Mouse (Mus musculus): ENCODE results near the gene Thrap3. TPM values are rescaled to one million over a fixed set of nuclear protein-coding genes. Genes with fewer than 3 reads are reported as not detected.

Thrap3 gene
- polyA plus RNA-seq, 1 experiment from 2014 or later, result 136 TPM

DNA sequence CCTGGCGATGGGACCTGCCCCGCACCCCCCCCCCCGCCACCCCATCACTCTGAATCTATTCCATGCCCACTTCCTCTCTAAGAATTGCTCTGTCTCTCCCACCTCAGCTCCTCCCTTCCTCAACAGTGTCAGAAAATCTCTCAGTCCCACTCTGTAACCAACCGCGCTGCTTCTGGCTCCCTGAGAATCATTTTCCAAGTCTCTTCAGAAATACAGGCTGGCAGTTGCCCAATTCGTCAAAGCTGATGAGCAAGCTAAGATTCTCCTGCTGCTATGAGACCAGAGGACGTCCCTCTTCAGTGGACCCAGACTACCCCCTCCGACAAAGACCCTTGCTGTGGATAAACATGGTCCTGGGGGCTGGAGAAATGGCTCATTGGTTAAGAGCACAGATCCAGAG lies 43.1 kb downstream of the Thrap3 start:
- Histone ChIP-seq H3K4me1 (replicated peaks; ENCODE audit: insufficient read depth, low read length) (peaks cover 26% of the 10 kb centered on the region), H3K9me3 (replicated peaks; ENCODE audit: low read length) (no peaks in the 10 kb centered on the region), H3K4me2 (ENCODE audit: low read length) (no peak overlapping the region), H3K36me3 (ENCODE audit: insufficient read depth, low read length) (no peaks in the 10 kb centered on the region), H3K27me3 (ENCODE audit: insufficient read depth, low read length) (no peaks in the 10 kb centered on the region), H3K27ac (no peak overlapping the region), H3K9ac (ENCODE audit: low read depth, low read length) (no peak overlapping the region), H3K4me3 (replicated peaks; ENCODE audit: low read depth, low read length) (no peak overlapping the region)
- DNase-seq (ENCODE audit: low spot score), result no peak
- ATAC-seq (replicated peaks; ENCODE audit: low FRiP score, low read depth), result no peak
- WGBS, result 73% methylated on average over 8 of the region's 8 CpGs
- TF ChIP-seq CTCF (IDR thresholded peaks at IDR 0.05; ENCODE audit: low read depth), result no peak

GRCm38 (mm10) chr4:126157562-126157961 lies 45.0 kb downstream of the Thrap3 start:
- Histone ChIP-seq H3K9ac (ENCODE audit: low read depth, low read length) (no peak overlapping the region), H3K36me3 (ENCODE audit: insufficient read depth, low read length) (no peaks in the 10 kb centered on the region), H3K27me3 (ENCODE audit: insufficient read depth, low read length) (no peaks in the 10 kb centered on the region), H3K4me1 (replicated peaks; ENCODE audit: insufficient read depth, low read length) (peaks cover 18% of the 10 kb centered on the region), H3K4me2 (ENCODE audit: low read length) (no peak overlapping the region), H3K9me3 (replicated peaks; ENCODE audit: low read length) (no peaks in the 10 kb centered on the region), H3K27ac (no peak overlapping the region), H3K4me3 (replicated peaks; ENCODE audit: low read depth, low read length) (no peak overlapping the region)
- 94% methylated on average over 6 of the region's 6 CpGs for whole genome bisulfite sequencing
- peak; percentile 47; the same call in 1 of the 2 replicates for TF ChIP-seq CTCF (IDR thresholded peaks at IDR 0.05; ENCODE audit: low read depth)
- DNase-seq (ENCODE audit: low spot score) (no peak), ATAC-seq (replicated peaks; ENCODE audit: low FRiP score, low read depth) (no peak)

GRCm38 (mm10) chr4:126156617-126157016 lies 45.9 kb downstream of the Thrap3 start:
- 59% methylated on average over 5 of the region's 5 CpGs for WGBS
- TF ChIP-seq CTCF (IDR thresholded peaks at IDR 0.05; ENCODE audit: low read depth), result peak; percentile 76
- H3K4me3 ChIP-seq (replicated peaks; ENCODE audit: low read depth, low read length), result no peak overlapping the region
- DNase-seq (ENCODE audit: low spot score), result no peak
- H3K4me2 ChIP-seq (ENCODE audit: low read length), result no peak overlapping the region
- no peaks in the 10 kb centered on the region for H3K9me3 ChIP-seq (replicated peaks; ENCODE audit: low read length)
- no peak for ATAC-seq (replicated peaks; ENCODE audit: low FRiP score, low read depth)
- no peak overlapping the region for H3K9ac ChIP-seq (ENCODE audit: low read depth, low read length)
- H3K27me3 ChIP-seq (ENCODE audit: insufficient read depth, low read length), result no peaks in the 10 kb centered on the region
- H3K27ac ChIP-seq, result peak overlapping the region; percentile 84
- H3K4me1 ChIP-seq (replicated peaks; ENCODE audit: insufficient read depth, low read length), result peaks cover 12% of the 10 kb centered on the region
- H3K36me3 ChIP-seq (ENCODE audit: insufficient read depth, low read length), result 0 out of 2 replicates have a peak, but pooled peaks cover 6% of the 10 kb centered on the region

DNA sequence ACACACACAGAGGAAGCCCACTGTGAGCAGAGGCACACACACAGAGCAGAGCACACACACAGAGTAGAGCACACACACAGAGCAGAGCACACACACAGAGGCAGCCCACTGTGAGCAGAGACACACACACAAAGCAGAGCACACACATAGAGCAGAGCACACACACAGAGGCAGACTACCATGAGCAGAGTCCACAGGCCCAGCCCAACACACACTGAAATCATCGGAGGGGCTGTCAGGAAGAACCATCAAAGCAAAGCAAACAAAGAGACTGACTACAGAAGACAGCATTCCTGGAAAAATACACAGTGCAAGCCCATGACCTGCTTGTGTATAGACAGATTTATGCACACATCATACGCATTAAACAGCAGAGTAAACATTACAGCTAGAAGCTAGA lies 46.7 kb downstream of the Thrap3 start:
- DNase-seq (ENCODE audit: low spot score), result peak; percentile 86
- Histone ChIP-seq H3K4me2 (ENCODE audit: low read length) (no peak overlapping the region), H3K9me3 (replicated peaks; ENCODE audit: low read length) (no peaks in the 10 kb centered on the region), H3K4me1 (replicated peaks; ENCODE audit: insufficient read depth, low read length) (peaks cover 19% of the 10 kb centered on the region), H3K27ac (peak overlapping the region; percentile 84), H3K27me3 (ENCODE audit: insufficient read depth, low read length) (no peaks in the 10 kb centered on the region), H3K4me3 (replicated peaks; ENCODE audit: low read depth, low read length) (no peak overlapping the region), H3K9ac (ENCODE audit: low read depth, low read length) (0 out of 2 replicates have a peak overlapping the region, but pooled peaks have one; percentile 3), H3K36me3 (ENCODE audit: insufficient read depth, low read length) (0 out of 2 replicates have a peak, but pooled peaks cover 14% of the 10 kb centered on the region)
- WGBS, result 15% methylated on average over 2 of the region's 2 CpGs
- TF ChIP-seq CTCF (IDR thresholded peaks at IDR 0.05; ENCODE audit: low read depth), result no peak
- ATAC-seq (replicated peaks; ENCODE audit: low FRiP score, low read depth), result peak; percentile 62

GRCm38 (mm10) chr4:126155183-126155582 lies 47.4 kb downstream of the Thrap3 start:
- H3K4me1 ChIP-seq (replicated peaks; ENCODE audit: insufficient read depth, low read length), result peaks cover 26% of the 10 kb centered on the region
- TF ChIP-seq CTCF (IDR thresholded peaks at IDR 0.05; ENCODE audit: low read depth), result no peak
- ATAC-seq (replicated peaks; ENCODE audit: low FRiP score, low read depth) (no peak), DNase-seq (ENCODE audit: low spot score) (peak; percentile 76)
- no peak overlapping the region for H3K4me2 ChIP-seq (ENCODE audit: low read length)
- H3K4me3 ChIP-seq (replicated peaks; ENCODE audit: low read depth, low read length), result no peak overlapping the region
- 25% methylated on average over 4 of the region's 4 CpGs for WGBS
- H3K9ac ChIP-seq (ENCODE audit: low read depth, low read length), result 0 out of 2 replicates have a peak overlapping the region, but pooled peaks have one; percentile 3
- H3K36me3 ChIP-seq (ENCODE audit: insufficient read depth, low read length), result 0 out of 2 replicates have a peak, but pooled peaks cover 14% of the 10 kb centered on the region
- H3K27ac ChIP-seq, result peak overlapping the region; percentile 84
- H3K9me3 ChIP-seq (replicated peaks; ENCODE audit: low read length), result no peaks in the 10 kb centered on the region
- H3K27me3 ChIP-seq (ENCODE audit: insufficient read depth, low read length), result no peaks in the 10 kb centered on the region

GRCm38 (mm10) chr4:126152864-126153263 lies 49.7 kb downstream of the Thrap3 start:
- H3K4me3 ChIP-seq (replicated peaks; ENCODE audit: low read depth, low read length), result no peak overlapping the region
- TF ChIP-seq CTCF (IDR thresholded peaks at IDR 0.05; ENCODE audit: low read depth), result no peak
- no peaks in the 10 kb centered on the region for H3K9me3 ChIP-seq (replicated peaks; ENCODE audit: low read length)
- 60% methylated on average over 14 of the region's 14 CpGs for WGBS
- peaks cover 30% of the 10 kb centered on the region for H3K4me1 ChIP-seq (replicated peaks; ENCODE audit: insufficient read depth, low read length)
- H3K4me2 ChIP-seq (ENCODE audit: low read length), result no peak overlapping the region
- DNase-seq (ENCODE audit: low spot score) (no peak), ATAC-seq (replicated peaks; ENCODE audit: low FRiP score, low read depth) (no peak)
- no peak overlapping the region for H3K27ac ChIP-seq
- H3K27me3 ChIP-seq (ENCODE audit: insufficient read depth, low read length), result no peaks in the 10 kb centered on the region
- no peak overlapping the region for H3K9ac ChIP-seq (ENCODE audit: low read depth, low read length)
- H3K36me3 ChIP-seq (ENCODE audit: insufficient read depth, low read length), result 0 out of 2 replicates have a peak, but pooled peaks cover 14% of the 10 kb centered on the region
